Mouse (Mus musculus): Measurements from ENCODE around the gene Ociad1. TPM values are rescaled to one million over a fixed set of nuclear protein-coding genes. Genes with fewer than 3 reads are reported as not detected.

The Ociad1 gene
- polyA plus RNA-seq (2015; fragmentation: Nextera tagmentation; extraction: Ambion mirVana): 212 and 221 TPM in 2 replicates

GRCm38 (mm10) chr5:73292502-73293457 is at the start of gene Ociad1:
Ociad1 (plus strand) TSS chr5:73292784.
- peak within 1 kb of the TSS; percentile 78 for H3K4me2 ChIP-seq
- WGBS: under 1% methylated on average over 58 of the region's 58 CpGs
- H3K27me3 ChIP-seq: no peaks in the 10 kb centered on the region
- no peaks in the 10 kb centered on the region for H3K9me3 ChIP-seq (replicated peaks)
- H3K9ac ChIP-seq: peak within 1 kb of the TSS; percentile 80
- peaks cover 16% of the 10 kb centered on the region for H3K4me1 ChIP-seq
- peak within 1 kb of the TSS; percentile 59 for H3K4me3 ChIP-seq
- ATAC-seq: peak; percentile 99
- H3K36me3 ChIP-seq (ENCODE audit: poor library complexity, severe bottlenecking): peaks cover 21% of the 10 kb centered on the region
- peak within 1 kb of the TSS; percentile 91 for H3K27ac ChIP-seq

DNA sequence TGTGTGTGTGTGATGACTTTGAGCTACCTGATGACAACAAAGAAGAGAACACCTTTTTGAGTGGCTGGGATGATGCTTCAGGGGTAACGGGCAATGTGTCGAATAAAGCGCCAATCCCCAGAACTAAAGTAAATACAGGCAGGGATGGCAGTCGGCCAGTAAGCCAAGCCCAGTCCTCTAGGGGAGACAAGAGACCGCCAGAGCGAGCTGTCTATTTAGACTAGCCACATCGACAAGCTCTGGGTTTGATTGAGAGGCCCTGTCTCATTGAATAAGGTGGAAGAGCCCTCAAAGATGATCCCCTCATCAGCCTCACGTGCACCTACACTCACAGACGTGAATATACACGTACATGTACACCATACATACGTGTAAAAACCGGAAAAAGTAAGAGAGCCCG is 48.2 kb upstream of the Ociad1 start:
- 0 out of 2 replicates have a peak, but pooled peaks have one; percentile 11 for ATAC-seq
- Histone ChIP-seq H3K4me3 (no peak overlapping the region), H3K9me3 (replicated peaks) (no peaks in the 10 kb centered on the region), H3K4me1 (peaks cover 32% of the 10 kb centered on the region), H3K27me3 (no peaks in the 10 kb centered on the region), H3K9ac (no peak overlapping the region), H3K36me3 (ENCODE audit: poor library complexity, severe bottlenecking) (no peaks in the 10 kb centered on the region), H3K4me2 (peak overlapping the region; percentile 7; the same call in 1 of the 2 replicates), H3K27ac (no peak overlapping the region)
- WGBS: 63% methylated on average over 13 of the region's 13 CpGs

- ATAC-seq: no peak
- Histone ChIP-seq H3K4me2 (no peak overlapping the region), H3K4me3 (no peak overlapping the region), H3K4me1 (peaks cover 29% of the 10 kb centered on the region), H3K27ac (no peak overlapping the region), H3K27me3 (no peaks in the 10 kb centered on the region), H3K9me3 (replicated peaks) (no peaks in the 10 kb centered on the region), H3K36me3 (ENCODE audit: poor library complexity, severe bottlenecking) (no peaks in the 10 kb centered on the region), H3K9ac (no peak overlapping the region)
- 88% methylated on average over 6 of the region's 6 CpGs for WGBS
Observed at GRCm38 (mm10) chr5:73246414-73246813, 46.2 kb upstream of the Ociad1 start.

- Histone ChIP-seq H3K27ac (no peak overlapping the region), H3K4me3 (no peak overlapping the region), H3K4me2 (no peak overlapping the region), H3K27me3 (no peaks in the 10 kb centered on the region), H3K36me3 (ENCODE audit: poor library complexity, severe bottlenecking) (no peaks in the 10 kb centered on the region), H3K4me1 (peaks cover 18% of the 10 kb centered on the region; the same call in 1 of the 2 replicates), H3K9ac (no peak overlapping the region), H3K9me3 (replicated peaks) (no peaks in the 10 kb centered on the region)
- WGBS: 75% methylated on average over 8 of the region's 8 CpGs
- ATAC-seq: no peak
Observed at GRCm38 (mm10) chr5:73248211-73248610, 44.4 kb upstream of the Ociad1 start.

- 94% methylated on average over 4 of the region's 4 CpGs for WGBS
- Histone ChIP-seq H3K9ac (no peak overlapping the region), H3K27ac (no peak overlapping the region), H3K4me2 (no peak overlapping the region), H3K9me3 (replicated peaks) (no peaks in the 10 kb centered on the region), H3K36me3 (ENCODE audit: poor library complexity, severe bottlenecking) (no peaks in the 10 kb centered on the region), H3K27me3 (no peaks in the 10 kb centered on the region), H3K4me1 (peaks cover 28% of the 10 kb centered on the region), H3K4me3 (no peak overlapping the region)
- ATAC-seq: no peak
Observed at GRCm38 (mm10) chr5:73249341-73249740, 43.2 kb upstream of the Ociad1 start.

DNA sequence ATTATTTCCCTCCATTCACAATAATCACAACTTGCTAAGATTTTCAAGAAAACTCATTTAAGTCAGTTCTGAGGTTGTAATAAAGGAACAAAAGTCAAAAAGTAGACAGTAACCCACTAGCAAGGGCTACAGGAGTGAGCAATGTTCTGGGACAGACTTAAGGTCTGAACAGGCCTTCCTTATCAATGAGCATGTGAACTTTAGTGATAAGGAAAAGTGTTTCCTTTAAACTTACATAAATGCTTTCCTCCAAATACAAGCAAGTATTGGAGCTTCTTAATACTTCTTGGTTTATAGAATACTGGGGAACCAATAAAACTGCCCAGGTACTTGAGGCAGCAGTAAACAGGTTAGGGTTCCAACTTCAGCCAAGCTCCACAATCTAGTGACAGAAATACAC is 39.8 kb upstream of the Ociad1 start:
- Histone ChIP-seq H3K4me3 (no peak overlapping the region), H3K36me3 (ENCODE audit: poor library complexity, severe bottlenecking) (no peaks in the 10 kb centered on the region), H3K27me3 (no peaks in the 10 kb centered on the region), H3K9me3 (replicated peaks) (no peaks in the 10 kb centered on the region), H3K4me2 (no peak overlapping the region), H3K9ac (no peak overlapping the region), H3K27ac (no peak overlapping the region), H3K4me1 (peaks cover 26% of the 10 kb centered on the region)
- no peak for ATAC-seq

- WGBS: 42% methylated on average over 5 of the region's 5 CpGs
- Histone ChIP-seq H3K9me3 (replicated peaks) (no peaks in the 10 kb centered on the region), H3K4me1 (peaks cover 22% of the 10 kb centered on the region), H3K9ac (peak overlapping the region; percentile 94), H3K27me3 (no peaks in the 10 kb centered on the region), H3K27ac (0 out of 2 replicates have a peak overlapping the region, but pooled peaks have one; percentile 97), H3K36me3 (ENCODE audit: poor library complexity, severe bottlenecking) (no peaks in the 10 kb centered on the region), H3K4me2 (peak overlapping the region; percentile 73), H3K4me3 (peak overlapping the region; percentile 96)
- no peak for ATAC-seq
Observed at GRCm38 (mm10) chr5:73254660-73255059, 37.9 kb upstream of the Ociad1 start.

DNA sequence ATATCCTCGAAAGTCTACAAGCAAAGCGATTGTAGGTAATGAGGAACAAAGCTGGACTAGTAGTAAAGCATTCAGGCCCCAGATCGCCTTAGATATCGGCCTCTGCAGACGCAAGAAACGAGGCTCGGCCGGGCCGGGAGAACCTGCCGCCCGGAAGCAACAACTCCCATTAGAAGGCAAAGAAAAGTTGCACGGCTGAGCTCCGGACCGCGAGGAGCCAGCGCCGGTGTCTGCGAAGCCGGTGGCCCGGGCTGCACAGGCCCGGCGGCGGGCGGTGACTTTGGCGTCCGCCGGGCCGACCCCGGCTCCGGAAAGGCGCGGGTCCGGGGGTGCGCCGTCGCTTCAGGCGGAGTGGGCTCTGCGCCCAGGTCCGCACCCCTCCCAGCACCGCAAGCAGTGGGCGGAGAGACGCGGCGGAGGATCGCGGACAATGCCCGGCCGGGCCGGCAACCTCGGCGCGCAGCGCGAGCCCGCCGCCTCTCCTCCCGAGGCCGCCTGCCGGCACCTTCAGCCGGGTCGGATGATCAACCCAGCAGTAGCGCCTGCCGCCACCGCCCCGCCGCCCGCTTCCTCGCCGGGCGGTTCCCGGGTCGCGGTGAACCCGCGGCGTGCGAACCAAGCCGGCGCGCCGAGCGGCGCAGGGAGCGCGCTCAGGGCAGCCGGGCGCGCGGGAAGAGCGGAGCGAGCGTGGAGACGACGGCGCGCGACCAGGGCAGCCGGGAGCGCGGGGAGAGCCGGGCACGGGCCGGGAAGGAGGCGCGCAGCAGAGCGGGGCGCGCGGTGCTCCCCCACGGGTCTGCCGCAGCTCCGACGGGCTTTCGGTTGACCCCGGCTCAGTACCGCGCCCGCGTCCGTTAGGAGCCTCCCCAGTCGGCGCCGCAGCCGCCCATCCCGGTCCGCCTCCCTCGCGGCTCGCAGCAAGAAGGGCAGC is 37.0 kb upstream of the Ociad1 start:
- WGBS: under 1% methylated on average over 114 of the region's 129 CpGs

GRCm38 (mm10) chr5:73256352-73257065 is 36.1 kb upstream of the Ociad1 start, which contains the start of gene Fryl:
Fryl (minus strand) TSS chr5:73256619.
- H3K36me3 ChIP-seq (ENCODE audit: poor library complexity, severe bottlenecking): no peaks in the 10 kb centered on the region
- H3K27ac ChIP-seq: peak within 1 kb of the TSS; percentile 97
- H3K4me3 ChIP-seq: peak within 1 kb of the TSS; percentile 96
- no peaks in the 10 kb centered on the region for H3K9me3 ChIP-seq (replicated peaks)
- ATAC-seq: peak; percentile 99
- H3K4me2 ChIP-seq: peak within 1 kb of the TSS; percentile 73
- no peaks in the 10 kb centered on the region for H3K27me3 ChIP-seq
- H3K9ac ChIP-seq: peak within 1 kb of the TSS; percentile 94
- WGBS: under 1% methylated on average over 44 of the region's 44 CpGs
- H3K4me1 ChIP-seq: peaks cover 22% of the 10 kb centered on the region

More for the DNA sequence above, 37.0 kb upstream of the Ociad1 start:
- peak; percentile 65 for ATAC-seq
- Histone ChIP-seq H3K36me3 (ENCODE audit: poor library complexity, severe bottlenecking) (no peaks in the 10 kb centered on the region), H3K27me3 (no peaks in the 10 kb centered on the region), H3K4me1 (peaks cover 22% of the 10 kb centered on the region), H3K9me3 (replicated peaks) (no peaks in the 10 kb centered on the region), H3K4me2 (peak overlapping the region; percentile 73), H3K4me3 (peak overlapping the region; percentile 96), H3K9ac (peak overlapping the region; percentile 94), H3K27ac (peak overlapping the region; percentile 97)

DNA sequence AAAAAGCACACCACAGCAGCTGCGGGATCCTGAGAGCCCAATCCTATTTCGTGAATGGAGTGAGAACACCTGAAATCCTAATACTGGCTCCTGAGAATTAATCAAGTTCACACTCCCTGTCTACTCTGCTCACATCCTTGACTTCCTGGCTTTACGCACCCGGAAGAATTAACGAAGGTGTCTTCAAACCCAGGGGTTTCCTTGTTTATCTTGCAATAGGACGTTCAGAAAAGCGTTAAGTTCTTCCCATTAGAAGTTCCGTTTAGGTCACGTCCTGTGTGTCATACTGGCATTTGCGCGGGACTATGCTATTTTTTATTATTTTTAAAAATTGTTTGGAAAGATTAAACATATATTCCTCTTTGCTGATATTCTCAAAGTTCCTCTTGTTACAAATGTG is 35.5 kb upstream of the Ociad1 start:
- Histone ChIP-seq H3K9me3 (replicated peaks) (no peaks in the 10 kb centered on the region), H3K4me1 (peaks cover 22% of the 10 kb centered on the region), H3K27me3 (no peaks in the 10 kb centered on the region), H3K27ac (peak overlapping the region; percentile 42; the same call in 1 of the 2 replicates), H3K4me3 (peak overlapping the region; percentile 96), H3K9ac (peak overlapping the region; percentile 63), H3K4me2 (peak overlapping the region; percentile 61), H3K36me3 (ENCODE audit: poor library complexity, severe bottlenecking) (no peaks in the 10 kb centered on the region)
- 3% methylated on average over 11 of the region's 11 CpGs for WGBS
- no peak for ATAC-seq

GRCm38 (mm10) chr5:73257723-73258122 is 34.9 kb upstream of the Ociad1 start:
- Histone ChIP-seq H3K27me3 (no peaks in the 10 kb centered on the region), H3K4me3 (no peak overlapping the region; the same call in 1 of the 2 replicates), H3K27ac (no peak overlapping the region), H3K36me3 (ENCODE audit: poor library complexity, severe bottlenecking) (no peaks in the 10 kb centered on the region), H3K4me2 (peak overlapping the region; percentile 61), H3K9ac (no peak overlapping the region), H3K9me3 (replicated peaks) (no peaks in the 10 kb centered on the region), H3K4me1 (peaks cover 22% of the 10 kb centered on the region)
- WGBS: 57% methylated on average over 8 of the region's 8 CpGs
- no peak for ATAC-seq

Data from forebrain, embryonic 13.5 days (tissue).